In genomic region chr14:34674229-34674791, GRCm38 (mm10) we compare ENCODE assay signal across 8 mouse cellular contexts. TPM values are rescaled to one million over a fixed set of nuclear protein-coding genes. Genes with fewer than 3 reads are reported as not detected.
DNase-seq lines count a peak whose midpoint lies in the region; ATAC-seq and TF ChIP-seq lines count a peak whose summit lies in the region.

No protein-coding gene starts in this region.

- TF ChIP-seq CTCF in hindbrain, postnatal 0 days (IDR thresholded peaks at IDR 0.05; ENCODE audit: low read depth) = no peak

- H3K36me3 ChIP-seq in hindbrain, postnatal 0 days (ENCODE audit: insufficient read depth, low read length) = no peaks in the 10 kb centered on the region; the same call in 1 of the 2 replicates
- H3K36me3 ChIP-seq in limb, embryonic 13.5 days = peaks cover 14% of the 10 kb centered on the region
- H3K36me3 ChIP-seq in midbrain, embryonic 14.5 days (ENCODE audit: control insufficient read depth, insufficient read depth, low read length) = no peaks in the 10 kb centered on the region; the same call in 1 of the 2 replicates

- DNase-seq in heart, adult 11 months = peak; percentile 94
- no peak for DNase-seq in heart, postnatal 25 days (ENCODE audit: low spot score)
- peak; percentile 48 for DNase-seq in cerebellum, adult 8-10 months
- DNase-seq in frontal cortex, postnatal 36 days (ENCODE audit: low spot score in 2 of 2) = peak; percentile 21 to 24
- DNase-seq in hindbrain, postnatal 0 days (ENCODE audit: low spot score) = peak; percentile 41
- DNase-seq in midbrain, embryonic 14.5 days = peak; percentile 59
- DNase-seq in spleen, postnatal 4 days (ENCODE audit: low spot score in 2 of 2) = peak; percentile 55 to 83

- no peaks in the 10 kb centered on the region for H3K27me3 ChIP-seq in hindbrain, postnatal 0 days (ENCODE audit: insufficient read depth, low read length)
- no peaks in the 10 kb centered on the region for H3K27me3 ChIP-seq in limb, embryonic 13.5 days
- no peaks in the 10 kb centered on the region for H3K27me3 ChIP-seq in midbrain, embryonic 14.5 days (ENCODE audit: control insufficient read depth, insufficient read depth, low read length)

- no peak for ATAC-seq in hindbrain, postnatal 0 days
- ATAC-seq in limb, embryonic 13.5 days (ENCODE audit: low FRiP score, low read depth) = no peak
- no peak; the same call in 1 of the 2 replicates for ATAC-seq in midbrain, embryonic 14.5 days (ENCODE audit: low FRiP score, low TSS enrichment)

- peak overlapping the region; percentile 96 for H3K4me3 ChIP-seq in hindbrain, postnatal 0 days (ENCODE audit: low read length)
- peak overlapping the region; percentile 98 for H3K4me3 ChIP-seq in limb, embryonic 13.5 days
- peak overlapping the region; percentile 98 for H3K4me3 ChIP-seq in midbrain, embryonic 14.5 days (replicated peaks; ENCODE audit: low read depth, low read length)

- peak overlapping the region; percentile 81 for H3K9ac ChIP-seq in hindbrain, postnatal 0 days (replicated peaks; ENCODE audit: low read length)
- peak overlapping the region; percentile 99 for H3K9ac ChIP-seq in limb, embryonic 13.5 days
- H3K9ac ChIP-seq in midbrain, embryonic 14.5 days (replicated peaks; ENCODE audit: low read length) = peak overlapping the region; percentile 93

- peak overlapping the region; percentile 92 for H3K4me2 ChIP-seq in hindbrain, postnatal 0 days (ENCODE audit: low read depth, low read length)
- H3K4me2 ChIP-seq in limb, embryonic 13.5 days (replicated peaks) = peak overlapping the region; percentile 79
- H3K4me2 ChIP-seq in midbrain, embryonic 14.5 days (ENCODE audit: low read length) = peak overlapping the region; percentile 97

- intact Hi-C loops in heart, postnatal 25 days (cut with DNase I) = no loop called here

- H3K4me1 ChIP-seq in hindbrain, postnatal 0 days (ENCODE audit: insufficient read depth, low read length) = no peaks in the 10 kb centered on the region; the same call in 1 of the 2 replicates
- peaks cover 12% of the 10 kb centered on the region for H3K4me1 ChIP-seq in limb, embryonic 13.5 days
- H3K4me1 ChIP-seq in midbrain, embryonic 14.5 days (ENCODE audit: control insufficient read depth, insufficient read depth, low read length) = peaks cover 14% of the 10 kb centered on the region; the same call in 1 of the 2 replicates

- no peaks in the 10 kb centered on the region for H3K9me3 ChIP-seq in hindbrain, postnatal 0 days (ENCODE audit: low read length)
- no peaks in the 10 kb centered on the region for H3K9me3 ChIP-seq in limb, embryonic 13.5 days
- no peaks in the 10 kb centered on the region for H3K9me3 ChIP-seq in midbrain, embryonic 14.5 days (ENCODE audit: control insufficient read depth, low read length)

- WGBS in hindbrain, postnatal 0 days = 2% methylated on average over 52 of the region's 52 CpGs
- WGBS in limb, embryonic 13.5 days = under 1% methylated on average over 47 of the region's 52 CpGs
- WGBS in midbrain, embryonic 14.5 days = under 1% methylated on average over 52 of the region's 52 CpGs

- peak overlapping the region; percentile 82 for H3K27ac ChIP-seq in hindbrain, postnatal 0 days
- H3K27ac ChIP-seq in limb, embryonic 13.5 days = peak overlapping the region; percentile 90
- peak overlapping the region; percentile 94 for H3K27ac ChIP-seq in midbrain, embryonic 14.5 days (replicated peaks; ENCODE audit: low read depth, low read length)

RNA-seq across cellular contexts. Expression of gene Wapl, which starts 0.6 kb away (rescaled TPM):
- total RNA-seq in heart, postnatal 25 days (2021) = 10 to 100 TPM; 32.8 to 36.0 TPM
- 16.8 and 19.1 TPM in 2 replicates for total RNA-seq in hindbrain, postnatal 0 days (2014; rRNA removed)
- 11.9 and 12.8 TPM in 2 replicates for polyA plus RNA-seq in hindbrain, postnatal 0 days (2015; fragmentation: Nextera tagmentation; extraction: Ambion mirVana)
- polyA plus RNA-seq in limb, embryonic 13.5 days (2015; fragmentation: Nextera tagmentation; extraction: Ambion mirVana) = 24.9 and 26.3 TPM in 2 replicates
- 17.3 and 22.7 TPM in 2 replicates for polyA plus RNA-seq in midbrain, embryonic 14.5 days (2014; fragmentation: Nextera tagmentation; extraction: Ambion mirVana)
